Mouse (Mus musculus) mammary gland, adult 2 months (tissue): Measurements from ENCODE around the gene A430005L14Rik. TPM values are rescaled to one million over a fixed set of nuclear protein-coding genes. Genes with fewer than 3 reads are reported as not detected.

Experiments used
- polyA plus RNA-seq: library from polyadenylated mRNA; depleted of rRNA; stranded (reverse); fragments of >200 nt; gene quantifications from 2 replicates; pipeline ENCODE4 v1.2.3, GENCODE M21; 2012; ENCODE audit warnings: low replicate concordance; rRNA removed

Gene A430005L14Rik
- 32.2 and 45.9 TPM in 2 replicates for polyA plus RNA-seq

GRCm38 (mm10) chr4:153956569-153957405, at the start of gene A430005L14Rik:
TSS of gene A430005L14Rik (plus strand) at chr4:153957237.

GRCm38 (mm10) chr4:153974431-153975291, 17.6 kb downstream of the A430005L14Rik start, which contains the start of the genes Dffb and Cep104:
TSS of gene Dffb (minus strand) at chr4:153975126.
TSS of gene Cep104 (plus strand) at chr4:153975194.

Other genes starting within 250 kb of the A430005L14Rik start
- 11.6 and 23.2 TPM in 2 replicates for gene Dffb, start 17.9 kb downstream of the A430005L14Rik start, polyA plus RNA-seq
- 16.1 and 18.7 TPM in 2 replicates for gene Cep104, start 18.0 kb downstream of the A430005L14Rik start, polyA plus RNA-seq
- gene Lrrc47, start 54.5 kb downstream of the A430005L14Rik start, polyA plus RNA-seq, result 48.9 and 79.6 TPM in 2 replicates
- 64.3 and 73.3 TPM in 2 replicates for gene Smim1, start 69.0 kb downstream of the A430005L14Rik start, polyA plus RNA-seq
- 0.07 TPM in 1 of 2 replicates, not detected in the other for gene Ccdc27, start 85.4 kb downstream of the A430005L14Rik start, polyA plus RNA-seq
- gene Trp73, start 183.0 kb downstream of the A430005L14Rik start, polyA plus RNA-seq, result 0.60 and 0.76 TPM in 2 replicates
- 22.3 and 26.0 TPM in 2 replicates for gene Wrap73, start 185.1 kb downstream of the A430005L14Rik start, polyA plus RNA-seq
- gene Tprgl, start 203.4 kb downstream of the A430005L14Rik start, polyA plus RNA-seq, result 199 and 220 TPM in 2 replicates
- gene Megf6, start 213.5 kb downstream of the A430005L14Rik start, polyA plus RNA-seq, result 4.8 and 6.1 TPM in 2 replicates